Mouse (Mus musculus): ENCODE results near the gene Lingo3. TPM values are rescaled to one million over a fixed set of nuclear protein-coding genes. Genes with fewer than 3 reads are reported as not detected.

Lingo3 gene
- polyA plus RNA-seq, 1 experiment = 0.04 TPM

DNA sequence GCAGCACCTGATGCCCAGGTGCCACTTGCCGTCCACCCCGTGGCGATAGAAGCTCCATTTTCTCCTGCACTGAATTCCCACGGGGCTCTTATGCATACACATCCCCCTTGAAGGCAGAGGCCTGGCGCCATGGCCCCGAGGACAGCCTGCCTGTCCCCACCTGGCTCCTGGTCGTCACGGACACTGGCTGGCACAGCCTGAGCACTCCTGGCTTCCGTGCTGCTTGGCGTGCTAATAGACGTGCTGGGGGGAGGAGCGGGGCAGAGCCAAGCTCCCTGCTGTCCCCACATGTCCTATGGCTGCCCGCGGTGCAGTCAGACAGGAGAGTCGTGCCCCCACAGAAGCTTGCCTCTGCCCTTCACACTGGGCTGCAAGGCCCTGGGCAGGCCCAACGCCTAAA, 20.6 kb upstream of the Lingo3 start:
- no peak overlapping the region for H3K4me3 ChIP-seq (replicated peaks)

DNA sequence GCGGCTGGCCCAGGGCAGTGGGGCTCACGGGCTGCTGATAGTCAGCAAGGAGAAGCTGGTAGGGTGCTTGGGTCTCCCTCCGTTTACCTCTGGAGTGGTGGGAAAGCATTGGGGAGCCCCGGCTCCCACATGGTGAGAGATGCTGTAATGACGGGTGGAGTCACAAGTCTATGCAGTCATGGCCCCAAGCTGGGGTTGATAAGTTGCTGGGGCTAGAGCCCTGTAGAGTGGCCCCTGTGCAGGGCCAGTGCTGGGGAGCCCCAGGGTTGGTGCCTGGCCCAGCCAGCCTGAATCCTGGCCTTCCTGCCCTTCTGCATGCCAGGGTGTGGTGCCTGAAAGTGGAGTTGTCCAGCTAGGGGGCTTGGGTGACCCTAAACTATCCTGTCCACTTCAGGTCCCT, 18.5 kb upstream of the Lingo3 start:
- Histone ChIP-seq H3K27me3 (replicated peaks) (no peaks in the 10 kb centered on the region), H3K4me3 (replicated peaks) (no peak overlapping the region), H3K4me1 (peaks cover 31% of the 10 kb centered on the region), H3K9me3 (no peaks in the 10 kb centered on the region), H3K36me3 (replicated peaks; ENCODE audit: low read length) (peaks cover 80% of the 10 kb centered on the region)
- TF ChIP-seq FLI1 (IDR thresholded peaks at IDR 0.05; ENCODE audit: low read length) = no peak
- no peak for TF ChIP-seq GATA1 (IDR thresholded peaks at IDR 0.05; ENCODE audit: borderline replicate concordance, low read length)

More for the DNA sequence above, 20.6 kb upstream of the Lingo3 start:
- Histone ChIP-seq H3K36me3 (replicated peaks; ENCODE audit: low read length) (peaks cover 89% of the 10 kb centered on the region), H3K9me3 (no peaks in the 10 kb centered on the region), H3K4me1 (peaks cover 12% of the 10 kb centered on the region), H3K27me3 (replicated peaks) (no peaks in the 10 kb centered on the region)
- TF ChIP-seq FLI1 (IDR thresholded peaks at IDR 0.05; ENCODE audit: low read length) = no peak
- no peak for TF ChIP-seq GATA1 (IDR thresholded peaks at IDR 0.05; ENCODE audit: borderline replicate concordance, low read length)

DNA sequence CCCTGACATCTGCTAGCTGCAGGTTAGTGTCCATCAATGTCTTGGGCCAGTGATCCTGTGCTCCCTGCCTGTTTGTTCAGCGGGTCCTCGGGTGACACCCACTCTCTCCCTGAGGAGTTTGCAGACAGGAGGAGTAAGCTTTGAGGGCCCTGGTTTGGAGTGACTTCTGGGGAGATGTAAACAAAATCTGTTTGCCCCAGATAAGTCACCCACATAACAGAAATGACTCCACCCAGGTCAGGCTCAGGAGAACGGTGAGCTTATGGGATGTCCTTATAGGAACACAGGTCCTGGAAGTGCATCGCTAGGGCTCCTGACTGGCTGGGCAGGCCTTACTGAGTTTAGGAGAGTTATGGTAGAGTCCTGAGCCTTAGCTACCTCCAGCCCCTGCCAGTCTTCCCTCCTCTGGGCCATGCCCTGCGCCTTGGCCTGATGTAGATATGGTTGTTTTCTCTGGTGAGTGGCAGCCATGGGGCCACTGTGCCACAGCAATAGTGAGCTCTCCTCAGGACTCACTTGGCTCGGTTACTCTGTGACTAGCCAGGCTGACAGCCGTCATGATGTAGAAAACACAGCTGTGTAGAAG, 14.6 kb upstream of the Lingo3 start:
- Histone ChIP-seq H3K4me3 (replicated peaks) (no peak overlapping the region), H3K36me3 (replicated peaks; ENCODE audit: low read length) (peaks cover 44% of the 10 kb centered on the region), H3K9me3 (no peaks in the 10 kb centered on the region), H3K4me1 (peaks cover 65% of the 10 kb centered on the region), H3K27me3 (replicated peaks) (no peaks in the 10 kb centered on the region)
- TF ChIP-seq GATA1 (IDR thresholded peaks at IDR 0.05; ENCODE audit: borderline replicate concordance, low read length) (no peak), FLI1 (IDR thresholded peaks at IDR 0.05; ENCODE audit: low read length) (no peak)

DNA sequence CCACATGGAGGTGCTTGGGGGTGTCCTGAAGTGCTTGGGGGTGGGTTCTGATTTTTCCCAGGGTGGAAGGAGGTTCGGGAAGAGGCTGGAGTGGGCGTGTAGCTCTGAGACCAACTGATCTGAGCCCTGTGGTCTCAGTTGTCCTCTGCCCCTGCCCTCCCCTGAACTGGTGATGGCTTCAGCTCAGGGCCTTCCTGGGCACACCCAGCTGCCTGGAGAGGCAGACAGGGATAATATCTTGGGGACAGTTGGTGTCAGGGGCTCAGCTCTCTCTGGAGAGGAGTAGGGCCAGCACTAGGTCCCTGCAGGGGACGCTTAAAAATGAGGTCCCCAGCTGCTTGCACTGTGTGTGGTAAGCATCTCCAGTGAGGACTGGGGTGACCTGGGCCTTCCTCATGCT, 14.0 kb upstream of the Lingo3 start:
- no peak overlapping the region for H3K4me3 ChIP-seq (replicated peaks)

DNA sequence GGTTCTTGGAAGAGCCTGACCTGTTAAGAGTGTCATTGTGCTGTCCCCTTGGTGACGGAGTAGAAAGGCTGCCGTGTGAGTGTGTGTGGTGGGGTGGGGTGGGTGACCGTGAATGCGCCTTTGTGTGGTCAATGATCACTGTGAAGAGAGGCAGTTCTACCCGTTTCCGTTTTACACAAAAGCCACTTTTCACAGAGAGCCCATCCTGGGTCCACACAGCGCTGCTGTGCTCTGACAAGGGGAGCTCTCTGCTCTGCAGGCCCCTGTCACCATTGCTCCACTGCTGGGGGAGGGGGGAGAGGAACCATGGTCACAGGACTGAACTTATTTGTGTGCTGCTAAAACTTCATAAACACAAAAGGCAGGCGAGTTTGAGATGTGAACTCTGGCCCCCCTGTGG, 13.5 kb upstream of the Lingo3 start:
- TF ChIP-seq GATA1 (IDR thresholded peaks at IDR 0.05; ENCODE audit: borderline replicate concordance, low read length) (no peak), FLI1 (IDR thresholded peaks at IDR 0.05; ENCODE audit: low read length) (no peak)
- Histone ChIP-seq H3K4me1 (peaks cover 71% of the 10 kb centered on the region), H3K27me3 (replicated peaks) (no peaks in the 10 kb centered on the region), H3K36me3 (replicated peaks; ENCODE audit: low read length) (peaks cover 42% of the 10 kb centered on the region), H3K9me3 (no peaks in the 10 kb centered on the region), H3K4me3 (replicated peaks) (no peak overlapping the region)

More for the DNA sequence above, 14.0 kb upstream of the Lingo3 start:
- peaks cover 44% of the 10 kb centered on the region for H3K36me3 ChIP-seq (replicated peaks; ENCODE audit: low read length)
- TF ChIP-seq GATA1 (IDR thresholded peaks at IDR 0.05; ENCODE audit: borderline replicate concordance, low read length) (no peak), FLI1 (IDR thresholded peaks at IDR 0.05; ENCODE audit: low read length) (no peak)
- H3K9me3 ChIP-seq = no peaks in the 10 kb centered on the region
- H3K4me1 ChIP-seq = peaks cover 71% of the 10 kb centered on the region
- no peaks in the 10 kb centered on the region for H3K27me3 ChIP-seq (replicated peaks)

DNA sequence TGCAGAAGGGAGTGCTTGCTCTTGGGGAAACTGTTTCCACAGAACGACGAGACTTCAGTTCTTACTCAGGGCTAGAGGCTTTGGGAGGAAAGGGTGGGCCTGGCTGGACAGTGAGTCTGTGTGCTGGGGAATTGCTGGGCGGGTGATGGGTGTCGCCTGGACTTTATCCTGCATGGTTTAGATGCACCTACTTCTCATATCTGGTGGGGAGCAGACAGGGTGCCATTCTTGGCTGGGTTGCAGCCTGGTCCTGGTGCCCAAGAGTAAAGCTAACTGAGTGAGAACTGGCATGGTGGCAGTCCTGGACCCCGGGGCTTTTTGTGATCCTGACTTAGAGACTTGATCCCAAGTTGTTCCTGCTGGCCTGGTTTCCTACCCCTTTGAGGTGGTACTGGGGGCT, 13.1 kb upstream of the Lingo3 start:
- no peak for TF ChIP-seq GATA1 (IDR thresholded peaks at IDR 0.05; ENCODE audit: borderline replicate concordance, low read length)
- Histone ChIP-seq H3K9me3 (no peaks in the 10 kb centered on the region), H3K36me3 (replicated peaks; ENCODE audit: low read length) (peaks cover 42% of the 10 kb centered on the region), H3K27me3 (replicated peaks) (no peaks in the 10 kb centered on the region), H3K4me1 (peaks cover 74% of the 10 kb centered on the region), H3K4me3 (replicated peaks) (peak overlapping the region; percentile 47)

DNA sequence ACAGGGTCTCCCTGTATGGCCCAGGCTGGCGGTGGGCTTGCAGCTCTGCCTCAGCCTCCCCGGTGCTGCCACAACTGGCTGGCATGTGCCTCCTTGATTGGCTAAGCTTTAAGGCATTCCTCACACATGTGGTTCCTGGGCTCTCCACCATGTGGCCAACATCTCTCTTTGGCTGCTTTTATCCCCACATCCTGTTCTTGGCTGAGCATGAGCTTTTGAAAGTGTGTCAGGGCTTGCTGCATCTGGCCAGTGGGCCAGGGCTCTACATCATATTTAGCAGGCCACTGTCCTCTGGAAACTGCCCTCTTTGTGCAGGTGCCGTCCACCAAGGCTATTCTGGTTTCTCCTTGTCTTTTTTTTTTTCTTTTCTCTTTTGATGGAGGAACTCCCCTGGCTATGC, 12.4 kb upstream of the Lingo3 start:
- peaks cover 75% of the 10 kb centered on the region for H3K4me1 ChIP-seq
- peak overlapping the region; percentile 100 for H3K4me3 ChIP-seq (replicated peaks)
- H3K36me3 ChIP-seq (replicated peaks; ENCODE audit: low read length) = peaks cover 42% of the 10 kb centered on the region
- TF ChIP-seq FLI1 (IDR thresholded peaks at IDR 0.05; ENCODE audit: low read length) (no peak), GATA1 (IDR thresholded peaks at IDR 0.05; ENCODE audit: borderline replicate concordance, low read length) (no peak)
- no peaks in the 10 kb centered on the region for H3K9me3 ChIP-seq
- H3K27me3 ChIP-seq (replicated peaks) = no peaks in the 10 kb centered on the region

DNA sequence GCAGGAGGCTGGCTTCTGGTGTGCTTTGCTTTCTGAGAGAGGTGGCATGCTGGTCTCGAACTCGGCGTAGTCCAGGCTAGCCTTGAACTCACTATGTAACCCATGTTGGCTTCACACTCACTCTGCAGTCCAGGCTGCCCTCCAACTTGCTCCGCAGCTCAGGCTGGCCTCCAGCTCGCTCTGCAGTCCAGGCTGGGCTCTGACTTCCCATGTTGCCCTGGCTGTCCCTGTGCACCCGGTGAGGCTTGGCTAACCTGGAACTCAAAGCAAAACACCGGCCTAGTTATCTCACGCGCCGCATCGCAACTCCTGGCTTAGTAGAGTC, 11.9 kb upstream of the Lingo3 start:
- H3K27me3 ChIP-seq (replicated peaks) = no peaks in the 10 kb centered on the region
- H3K4me1 ChIP-seq = peaks cover 69% of the 10 kb centered on the region
- TF ChIP-seq GATA1 (IDR thresholded peaks at IDR 0.05; ENCODE audit: borderline replicate concordance, low read length) (no peak), FLI1 (IDR thresholded peaks at IDR 0.05; ENCODE audit: low read length) (no peak)
- H3K4me3 ChIP-seq (replicated peaks) = peak overlapping the region; percentile 100
- H3K36me3 ChIP-seq (replicated peaks; ENCODE audit: low read length) = peaks cover 41% of the 10 kb centered on the region
- no peaks in the 10 kb centered on the region for H3K9me3 ChIP-seq

DNA sequence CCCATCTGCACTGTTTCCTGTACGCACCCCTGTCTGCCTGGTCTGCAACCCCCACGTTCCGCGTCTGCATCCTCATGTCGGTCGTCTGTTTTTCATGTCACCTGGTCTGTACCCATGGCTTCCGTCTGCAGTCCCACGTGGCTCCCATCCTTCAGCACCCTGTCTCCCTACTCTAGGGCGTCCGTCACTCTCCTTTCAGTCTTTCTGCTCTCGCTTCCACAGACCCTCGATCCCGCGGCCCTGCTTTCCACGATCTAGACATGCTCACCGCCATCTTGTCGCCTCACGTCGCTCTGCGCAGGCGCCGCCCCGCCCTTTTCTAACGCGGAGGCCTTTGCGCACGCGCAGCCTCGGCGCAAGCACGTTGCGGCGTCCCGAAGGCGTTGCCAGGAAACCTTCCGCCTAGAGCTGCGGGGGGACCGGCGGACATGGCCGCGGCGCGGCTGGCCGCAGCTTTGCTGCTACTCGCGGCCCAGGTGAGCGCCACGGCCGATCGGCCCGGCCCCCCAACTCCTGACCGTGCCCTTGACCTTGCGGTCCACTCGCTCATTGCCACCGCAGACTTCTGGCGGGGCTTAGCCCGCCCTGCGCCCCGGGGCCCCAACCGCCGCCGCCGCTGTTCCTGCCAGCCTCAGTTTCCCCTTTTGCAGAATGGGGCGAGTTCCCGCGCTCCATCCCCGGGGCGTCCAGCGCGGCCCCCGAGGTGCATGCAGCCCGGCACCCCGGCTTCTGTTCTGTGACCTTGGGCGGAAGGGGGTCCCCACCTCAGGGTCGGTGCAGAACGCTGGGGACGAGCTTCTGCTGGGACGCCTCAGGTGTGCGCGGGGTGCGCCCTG, 11.3 kb upstream of the Lingo3 start, which contains the start of the genes Lsm7 and Sppl2b:
Lsm7 (minus strand) TSS at position 297 of the 836 bp plus-strand sequence.
Sppl2b (plus strand) TSS at position 363 of the 836 bp plus-strand sequence.
- peaks cover 44% of the 10 kb centered on the region for H3K36me3 ChIP-seq (replicated peaks; ENCODE audit: low read length)
- H3K27me3 ChIP-seq (replicated peaks) = no peaks in the 10 kb centered on the region
- no peak for TF ChIP-seq GATA1 (IDR thresholded peaks at IDR 0.05; ENCODE audit: borderline replicate concordance, low read length)
- TF ChIP-seq FLI1 (IDR thresholded peaks at IDR 0.05; ENCODE audit: low read length) = no peak
- H3K9me3 ChIP-seq = no peaks in the 10 kb centered on the region
- H3K4me3 ChIP-seq (replicated peaks) = peak within 1 kb of the TSS; percentile 100
- H3K4me1 ChIP-seq = peaks cover 68% of the 10 kb centered on the region

DNA sequence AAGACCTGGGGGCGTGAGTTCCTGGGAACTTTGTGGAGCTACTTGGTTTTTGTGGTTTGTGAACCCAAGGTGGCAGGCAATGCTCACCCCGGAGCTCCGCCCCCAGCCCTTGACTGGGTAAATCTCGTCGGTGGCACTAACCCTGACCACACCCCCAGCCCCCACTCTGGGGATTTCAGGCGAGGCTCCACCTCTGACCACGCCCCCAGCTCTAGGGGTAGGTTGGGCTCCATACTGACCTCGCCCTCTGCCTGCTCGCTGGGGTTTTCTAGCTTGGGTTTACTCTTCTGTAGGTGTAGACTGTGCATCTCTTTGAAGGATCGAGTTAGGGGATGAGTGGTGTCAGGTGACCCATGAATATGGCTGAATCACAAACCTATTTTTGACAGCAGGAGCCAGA, 4.7 kb upstream of the Lingo3 start:
- peak overlapping the region; percentile 71 for H3K4me3 ChIP-seq (replicated peaks)
- peaks cover 38% of the 10 kb centered on the region for H3K4me1 ChIP-seq
- H3K9me3 ChIP-seq = no peaks in the 10 kb centered on the region
- peaks cover 34% of the 10 kb centered on the region for H3K36me3 ChIP-seq (replicated peaks; ENCODE audit: low read length)
- no peak for TF ChIP-seq GATA1 (IDR thresholded peaks at IDR 0.05; ENCODE audit: borderline replicate concordance, low read length)
- TF ChIP-seq FLI1 (IDR thresholded peaks at IDR 0.05; ENCODE audit: low read length) = no peak
- H3K27me3 ChIP-seq (replicated peaks) = peaks cover 37% of the 10 kb centered on the region

All from megakaryocyte, embryonic 14.5 days (primary cell).